Mouse (Mus musculus) MEL (cell line): Measurements from ENCODE around the gene Cytl1. TPM values are rescaled to one million over a fixed set of nuclear protein-coding genes. Genes with fewer than 3 reads are reported as not detected.

Experiments used
- DNase-seq: peaks from one replicate; pipeline ENCODE4 v3.0.0; 2011; ENCODE audit warnings: low read depth, low spot score
- H3K27ac ChIP-seq: 2 replicates; pipeline ENCODE4 v1.5.1; 2012; ENCODE audit warnings: low read depth, mild to moderate bottlenecking, control low read depth, low read length, moderate library complexity; ENCODE audit not compliant: control insufficient read depth
- H3K27me3 ChIP-seq, 2 experiments: fragments of 150-350 bp in 1 of 2; sonication (generic) in 1 of 2; 2 replicates each; pipeline ENCODE4 v1.6.1; 2012; ENCODE audit warnings: low read length in 2 of 2, mild to moderate bottlenecking in 2 of 2, improper control_type of control experiment in 1 of 2, moderate library complexity in 1 of 2; ENCODE audit not compliant: insufficient read depth in 2 of 2, control insufficient read depth in 1 of 2
- H3K36me3 ChIP-seq, 2 experiments: 2 replicates each; pipeline ENCODE4 v1.6.1; 2012 to 2014; ENCODE audit warnings: low read length in 2 of 2, improper control_type of control experiment in 1 of 2, inconsistent platforms in 1 of 2, mild to moderate bottlenecking in 1 of 2; ENCODE audit not compliant: insufficient read depth in 2 of 2, control insufficient read depth in 1 of 2
- H3K4me1 ChIP-seq, 2 experiments: fragments of 150-350 bp in 1 of 2; sonication (generic) in 1 of 2; 2 replicates each; pipeline ENCODE4 v1.6.1; 2012; ENCODE audit warnings: low read length in 2 of 2, improper control_type of control experiment in 1 of 2, mild to moderate bottlenecking in 1 of 2; ENCODE audit not compliant: insufficient read depth in 2 of 2, control insufficient read depth in 1 of 2
- H3K4me3 ChIP-seq, 2 experiments: fragments of 150-350 bp in 1 of 2; sonication (generic) in 1 of 2; 2 replicates each; pipeline ENCODE4 v1.5.1; 2012; ENCODE audit warnings: low read depth in 2 of 2, low read length in 2 of 2, mild to moderate bottlenecking in 2 of 2, moderate library complexity in 2 of 2, control low read depth in 1 of 2, improper control_type of control experiment in 1 of 2; ENCODE audit not compliant: control insufficient read depth in 1 of 2, insufficient read depth in 1 of 2
- H3K79me2 ChIP-seq: 2 replicates; pipeline ENCODE4 v1.6.1; 2012; ENCODE audit warnings: mild to moderate bottlenecking, low read length, moderate library complexity; ENCODE audit not compliant: control insufficient read depth, poor library complexity, insufficient read depth
- H3K9ac ChIP-seq: 2 replicates; pipeline ENCODE4 v1.6.1; 2012; ENCODE audit warnings: low read depth, mild to moderate bottlenecking, control low read depth, low read length, moderate library complexity; ENCODE audit not compliant: control insufficient read depth, poor library complexity, severe bottlenecking
- H3K9me3 ChIP-seq: fragments of 150-350 bp; sonication (generic); replicated peaks from 2 replicates; pipeline ENCODE4 v1.6.1; 2012; ENCODE audit warnings: mild to moderate bottlenecking, low read length, improper control_type of control experiment, moderate library complexity; ENCODE audit not compliant: insufficient read depth
- CHD2 ChIP-seq: IDR thresholded peaks from 2 replicates; pipeline ENCODE4 v1.6.1; 2011; ENCODE audit warnings: low read length, improper control_type of control experiment
- GATA1 ChIP-seq: IDR thresholded peaks from 2 replicates; pipeline ENCODE4 v1.6.1; 2011; ENCODE audit warnings: low read depth, low read length, improper control_type of control experiment
- HCFC1 ChIP-seq: IDR thresholded peaks from 2 replicates; pipeline ENCODE4 v1.6.1; 2012; ENCODE audit warnings: low read depth, mild to moderate bottlenecking, inconsistent platforms, low read length, improper control_type of control experiment, moderate library complexity
- MAX ChIP-seq: IDR thresholded peaks from 2 replicates; pipeline ENCODE4 v1.6.1; 2011; ENCODE audit warnings: low read length, improper control_type of control experiment
- MAZ ChIP-seq: IDR thresholded peaks from 2 replicates; pipeline ENCODE4 v1.6.1; 2012; ENCODE audit warnings: low read depth, mild to moderate bottlenecking, inconsistent platforms, low read length, improper control_type of control experiment
- MXI1 ChIP-seq: IDR thresholded peaks from 2 replicates; pipeline ENCODE4 v1.6.1; 2011; ENCODE audit warnings: mild to moderate bottlenecking, low read depth, low read length, improper control_type of control experiment
- RAD21 ChIP-seq: IDR thresholded peaks from 2 replicates; pipeline ENCODE4 v1.6.1; 2011; ENCODE audit warnings: mild to moderate bottlenecking, low read depth, low read length, improper control_type of control experiment
- TBP ChIP-seq: IDR thresholded peaks from 2 replicates; pipeline ENCODE4 v1.8.0; 2011; ENCODE audit warnings: low read depth, low read length, improper control_type of control experiment
- USF1 ChIP-seq: IDR thresholded peaks from 2 replicates; pipeline ENCODE4 v1.6.1; 2014; ENCODE audit warnings: low read depth, mild to moderate bottlenecking, inconsistent platforms, low read length, improper control_type of control experiment, moderate library complexity
- ZNF384 ChIP-seq: IDR thresholded peaks from 2 replicates; pipeline ENCODE4 v1.6.1; 2012; ENCODE audit warnings: low read depth, mild to moderate bottlenecking, inconsistent platforms, low read length, improper control_type of control experiment
- polyA plus RNA-seq, 2 experiments: library from polyadenylated mRNA; stranded (reverse) in 1 of 2; unstranded in 1 of 2; fragments of >175 nt in 1 of 2; fragments of >200 nt in 1 of 2; gene quantifications; 2 replicates each; pipeline versions ENCODE4 v1.2.1 to v1.2.4; 2012; ENCODE audit warnings: low replicate concordance in 2 of 2, low read depth in 1 of 2; ENCODE audit not compliant: insufficient read length in 2 of 2, insufficient read depth in 1 of 2, missing spikeins in 1 of 2
- total RNA-seq: library from RNA; depleted of rRNA; stranded (reverse); fragments of 300-350 nt; gene quantifications from 2 replicates; pipeline ENCODE4 v1.2.3, GENCODE M21; 2012; rRNA removed

Cytl1 gene
- total and polyA plus RNA-seq, 3 experiments, result not detected

DNA sequence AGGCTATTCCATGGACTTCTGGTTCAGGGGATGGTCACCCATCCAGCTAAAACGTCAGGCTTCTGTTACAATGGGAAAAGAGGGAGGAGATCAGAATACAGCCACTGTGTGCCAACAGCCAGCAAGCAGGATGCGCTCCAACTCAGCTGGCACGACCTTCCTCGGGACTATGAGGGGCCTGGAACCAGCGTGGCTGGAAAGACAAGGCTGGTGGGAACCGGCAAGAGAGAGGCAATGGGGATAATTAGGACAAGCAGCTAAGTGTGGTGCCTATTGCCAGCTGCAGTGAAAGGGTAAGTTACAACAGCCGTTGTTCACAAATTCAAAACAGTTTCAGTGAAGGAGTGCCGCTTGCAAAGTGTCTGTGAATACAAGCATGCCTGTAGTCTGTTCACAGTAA is 48.0 kb downstream of the Cytl1 start:
- H3K27me3 ChIP-seq, result no peaks in the 10 kb centered on the region
- H3K36me3 ChIP-seq, result no peaks in the 10 kb centered on the region
- no peak overlapping the region for H3K4me3 ChIP-seq
- TF ChIP-seq MAX (no peak), MAZ (no peak), ZNF384 (no peak)
- no peak overlapping the region for H3K27ac ChIP-seq
- no peak for DNase-seq
- H3K9me3 ChIP-seq, result no peaks in the 10 kb centered on the region
- H3K79me2 ChIP-seq, result no peaks in the 10 kb centered on the region
- no peak overlapping the region for H3K9ac ChIP-seq
- no peaks in the 10 kb centered on the region for H3K4me1 ChIP-seq

- Histone ChIP-seq H3K4me1 (no peaks in the 10 kb centered on the region), H3K4me3 (no peak overlapping the region), H3K36me3 (no peaks in the 10 kb centered on the region), H3K79me2 (no peaks in the 10 kb centered on the region), H3K9ac (no peak overlapping the region), H3K27me3 (no peaks in the 10 kb centered on the region), H3K27ac (no peak overlapping the region), H3K9me3 (no peaks in the 10 kb centered on the region)
- TF ChIP-seq USF1, result no peak
- TF ChIP-seq CHD2, result no peak
- TF ChIP-seq ZNF384, result no peak
- no peak for TF ChIP-seq MXI1
- no peak for TF ChIP-seq HCFC1
- TF ChIP-seq GATA1, result no peak
- no peak for TF ChIP-seq RAD21
- no peak for TF ChIP-seq MAX
- no peak for TF ChIP-seq TBP
- no peak for DNase-seq
Measured at GRCm38 (mm10) chr5:37784847-37785391, 49.6 kb downstream of the Cytl1 start.

Other genes starting within 250 kb of the Cytl1 start
- not detected in 2 replicates for gene Stk32b, start 18.3 kb upstream of the Cytl1 start, total RNA-seq
- not detected for gene Stk32b, start 18.3 kb upstream of the Cytl1 start, polyA plus RNA-seq
- gene Msx1, start 89.1 kb downstream of the Cytl1 start, total RNA-seq, result not detected in 2 replicates
- gene Msx1, start 89.1 kb downstream of the Cytl1 start, polyA plus RNA-seq, result not detected